Mouse (Mus musculus) CH12F3 (cell line): ENCODE measurements around the gene Gm38394.
"Not testable (repeated sequence)": the region's sequence is repeated elsewhere in the genome, so short reads cannot be mapped to it uniquely, and the experiment has no call there.

Source experiments
- in situ Hi-C: fragments of 300-500 bp; cut with MboI; formaldehyde crosslinking; loops from 2 replicates; pipeline ENCODE4 v1.14.3; 2020; ENCODE audit warnings: low sequenced_read_pairs

Gm38394 gene

GRCm38 (mm10) chr1:133661203-133661933 is at the start of gene Gm38394:
Gm38394 (minus strand) TSS chr1:133661318.
- in situ Hi-C loops: no loop called here

- in situ Hi-C loops: no loop called here
Observed at GRCm38 (mm10) chr1:133710895-133711294, 49.8 kb upstream of the Gm38394 start.

DNA sequence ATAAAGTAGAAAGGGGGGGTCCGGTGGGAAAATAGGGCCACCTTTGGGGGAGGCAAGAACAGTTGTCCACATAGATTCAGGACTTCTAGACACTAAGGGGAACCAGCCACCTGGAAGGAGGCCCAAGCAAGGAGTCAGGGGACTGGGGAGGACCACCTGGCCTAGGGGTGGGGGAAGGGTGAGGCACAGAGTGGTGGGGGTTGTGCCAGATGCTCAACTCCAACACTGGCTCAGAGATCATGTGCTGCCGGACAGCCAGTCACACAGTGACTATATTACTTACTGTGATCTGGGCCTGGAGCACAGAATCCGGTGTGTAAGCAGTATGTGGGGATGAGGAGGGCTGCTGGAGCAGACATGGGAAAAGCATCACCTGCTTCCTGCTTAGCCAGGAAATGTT is 48.2 kb upstream of the Gm38394 start:
- in situ Hi-C loops: no loop called here

- in situ Hi-C loops: not testable (repeated sequence)
Observed at GRCm38 (mm10) chr1:133701824-133702223, 40.7 kb upstream of the Gm38394 start.

GRCm38 (mm10) chr1:133697935-133698620 is 37.0 kb upstream of the Gm38394 start:
- in situ Hi-C loops: no loop called here

GRCm38 (mm10) chr1:133695901-133696300 is 34.8 kb upstream of the Gm38394 start:
- in situ Hi-C loops: no loop called here

DNA sequence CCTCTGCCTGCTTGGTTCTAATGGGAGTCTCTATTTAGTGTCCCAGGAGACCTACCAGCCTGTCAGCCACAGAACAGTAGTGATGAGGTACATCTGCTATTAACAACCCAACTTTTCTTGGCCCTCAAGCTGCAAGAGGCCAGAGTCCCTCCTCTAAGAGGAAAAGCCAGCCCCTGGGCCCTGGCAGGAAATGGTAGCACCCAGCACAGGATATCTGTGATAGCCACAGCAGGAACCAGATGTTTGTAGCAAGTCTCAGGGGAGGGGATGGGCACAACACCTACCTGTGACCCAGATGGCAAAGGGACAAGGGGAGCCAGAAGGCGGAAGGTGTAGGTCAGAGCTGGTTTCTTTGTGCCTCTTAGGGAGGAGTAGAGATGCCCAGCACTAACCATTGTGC is 33.8 kb upstream of the Gm38394 start:
- in situ Hi-C loops: no loop called here

DNA sequence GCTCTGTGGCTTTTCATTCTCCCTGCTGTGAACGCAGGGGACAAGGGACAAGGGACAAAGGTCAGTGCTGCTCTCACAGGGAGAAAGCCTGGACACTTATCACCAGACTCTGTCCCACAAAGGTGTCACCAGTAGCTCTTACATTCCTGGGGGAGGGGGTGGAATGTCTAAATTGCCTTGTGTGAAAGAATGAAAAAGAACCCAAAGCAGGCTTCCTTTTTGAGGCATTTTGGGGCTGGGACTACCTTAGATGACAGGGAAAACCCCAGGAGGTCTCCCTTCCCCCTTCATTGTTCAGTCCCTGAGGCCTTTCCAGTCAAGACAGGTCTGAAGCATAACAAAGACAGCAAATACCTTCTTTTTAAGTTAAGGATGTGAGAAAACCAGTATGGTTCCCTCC is 33.2 kb upstream of the Gm38394 start:
- in situ Hi-C loops: no loop called here

DNA sequence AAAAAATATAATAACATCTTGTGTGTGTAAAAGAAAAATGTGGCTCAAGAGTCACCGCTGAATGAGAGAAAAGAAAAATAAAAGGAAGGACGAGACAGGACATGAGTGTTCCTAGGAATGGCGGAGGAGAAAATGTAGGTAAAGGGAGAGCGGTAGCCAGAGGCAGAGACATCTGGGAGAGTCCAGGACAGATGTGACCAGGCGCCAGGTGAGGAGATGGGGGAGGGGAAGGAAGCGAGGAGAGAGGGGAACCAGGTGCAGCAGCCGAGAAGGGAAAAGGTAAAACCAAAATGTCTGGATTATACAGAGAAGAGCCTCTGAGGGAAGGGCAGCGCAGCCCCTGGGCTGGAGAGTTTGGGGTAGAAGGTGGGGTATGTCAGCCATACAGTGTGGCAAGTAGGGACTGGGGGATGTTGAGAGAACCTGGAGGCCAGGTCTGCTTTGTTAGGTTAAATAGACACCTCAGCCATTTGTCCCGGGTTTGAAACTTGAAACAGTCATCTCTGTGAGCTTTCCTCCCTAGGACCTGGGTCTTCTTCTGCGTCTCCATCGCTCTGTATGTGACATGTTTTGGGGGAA is 32.5 kb upstream of the Gm38394 start:
- in situ Hi-C loops: no loop called here

DNA sequence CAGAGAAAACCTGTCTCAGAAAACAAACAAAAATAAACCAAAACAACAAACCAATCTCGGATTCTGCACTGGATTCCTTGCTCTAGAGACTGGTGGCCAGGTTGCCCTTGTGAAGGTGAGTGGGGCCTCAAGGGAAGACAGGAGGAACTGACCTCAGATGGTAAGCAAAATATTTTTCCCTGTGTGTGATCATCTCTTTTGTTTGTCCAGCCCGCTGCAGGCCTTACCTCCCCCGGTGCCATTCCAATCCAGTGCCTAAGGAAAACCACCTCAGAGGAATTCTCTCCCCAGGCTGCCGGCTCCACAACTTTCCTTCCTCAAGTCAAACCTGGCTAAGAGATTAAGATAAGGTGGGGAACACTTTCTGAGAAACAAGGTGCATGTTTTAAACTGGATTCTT is 31.1 kb upstream of the Gm38394 start:
- in situ Hi-C loops: no loop called here

DNA sequence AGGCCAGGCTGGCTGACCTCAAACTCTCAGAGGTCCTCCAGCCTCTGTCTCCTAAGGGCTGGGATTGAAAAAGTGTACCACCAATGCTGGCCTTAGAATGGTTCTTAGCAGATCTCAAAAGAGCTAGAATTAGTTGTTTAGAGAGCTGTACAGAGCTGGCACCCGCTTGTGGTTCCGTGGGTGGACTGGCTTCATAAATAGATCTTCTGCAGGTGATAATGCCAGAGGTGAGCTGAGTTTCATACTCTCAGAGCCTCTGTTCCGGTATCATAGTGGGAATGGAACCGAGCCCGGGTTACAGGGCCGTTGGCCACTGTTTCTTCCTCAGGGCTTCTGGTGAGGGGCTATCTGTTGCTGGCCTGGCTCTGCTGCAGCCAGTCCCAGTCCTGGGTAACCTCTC is 29.9 kb upstream of the Gm38394 start:
- in situ Hi-C loops: no loop called here

DNA sequence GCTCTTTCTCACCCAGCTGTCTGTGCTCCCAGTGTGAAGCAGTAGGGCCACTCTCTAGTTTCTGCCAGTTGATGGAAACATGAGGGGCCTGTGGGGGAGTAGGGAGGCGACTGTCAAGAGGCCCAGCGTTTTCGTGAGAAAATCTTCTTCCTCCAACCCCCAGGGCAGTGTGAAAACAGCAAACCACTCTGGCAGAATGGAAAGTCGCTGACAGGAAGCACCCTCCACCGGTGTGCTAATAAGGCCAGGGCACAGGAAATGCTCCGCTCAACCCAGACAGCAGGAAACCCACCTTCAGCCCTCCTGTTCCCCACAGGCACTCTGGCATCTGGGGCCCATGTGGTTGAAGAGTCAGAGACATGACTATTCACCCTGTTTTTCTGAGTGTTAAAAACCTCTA is 28.8 kb upstream of the Gm38394 start, which contains the start of gene Lax1:
Gene Lax1 (minus strand): TSS at position 212 of the 400 bp plus-strand sequence.
- in situ Hi-C loops: no loop called here

- in situ Hi-C loops: no loop called here
Observed at GRCm38 (mm10) chr1:133688301-133688700, 27.2 kb upstream of the Gm38394 start.

DNA sequence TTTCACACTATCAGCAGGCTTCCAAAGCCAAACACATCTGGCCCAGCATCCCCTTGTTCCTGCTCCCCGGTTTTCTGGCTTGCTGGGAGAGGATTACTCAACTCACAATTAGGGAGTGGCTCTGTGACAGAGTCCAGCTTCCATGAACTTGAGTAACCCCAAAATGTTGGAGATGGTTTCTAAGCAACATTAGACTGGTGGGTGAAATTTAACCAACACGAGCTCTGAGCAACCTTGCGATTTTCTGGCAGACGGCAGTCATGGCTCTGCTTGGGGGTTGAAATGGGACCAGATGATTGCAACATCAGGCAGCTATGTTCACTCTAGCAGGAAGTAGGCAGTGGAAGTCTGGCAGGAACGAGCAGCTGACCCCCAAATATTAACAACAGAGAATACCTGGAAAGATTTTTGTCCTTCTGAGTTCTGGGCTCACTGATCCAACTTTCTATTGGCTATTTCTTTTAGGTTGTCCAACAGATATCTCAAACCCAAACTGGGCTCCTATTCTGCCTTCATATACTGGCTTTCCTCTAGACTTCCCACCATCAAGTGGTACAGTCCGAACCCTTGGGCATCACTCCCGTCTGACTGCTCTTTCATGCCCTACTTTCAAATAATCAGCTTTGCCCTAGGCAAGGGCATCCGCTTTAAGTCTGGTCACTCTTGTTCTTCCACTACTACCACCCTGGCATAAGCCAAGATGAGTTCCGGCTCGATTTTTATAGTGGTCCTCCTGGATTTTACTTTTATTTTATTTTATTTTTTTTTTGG is 24.8 kb upstream of the Gm38394 start:
- in situ Hi-C loops: no loop called here

GRCm38 (mm10) chr1:133671801-133672200 is 10.7 kb upstream of the Gm38394 start:
- in situ Hi-C loops: no loop called here

DNA sequence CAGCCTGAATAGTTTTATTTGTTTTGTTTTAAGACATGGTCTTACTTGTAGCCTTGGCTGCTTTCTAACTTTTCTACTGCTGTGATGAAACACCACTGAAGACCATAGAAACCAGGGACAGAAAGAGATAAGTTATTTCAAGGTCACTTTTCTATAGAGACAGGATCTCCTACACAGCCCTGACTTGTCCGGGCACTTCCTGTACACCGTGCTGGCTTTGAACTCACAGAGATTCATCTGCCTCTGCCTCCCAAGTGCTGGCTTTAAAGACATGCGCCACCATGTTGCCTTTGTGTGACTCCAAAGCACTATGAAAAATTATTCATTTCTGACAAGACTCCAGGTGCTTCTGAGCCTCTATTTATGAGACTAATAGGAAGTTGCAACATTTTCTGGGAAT is 10.1 kb upstream of the Gm38394 start:
- in situ Hi-C loops: no loop called here

DNA sequence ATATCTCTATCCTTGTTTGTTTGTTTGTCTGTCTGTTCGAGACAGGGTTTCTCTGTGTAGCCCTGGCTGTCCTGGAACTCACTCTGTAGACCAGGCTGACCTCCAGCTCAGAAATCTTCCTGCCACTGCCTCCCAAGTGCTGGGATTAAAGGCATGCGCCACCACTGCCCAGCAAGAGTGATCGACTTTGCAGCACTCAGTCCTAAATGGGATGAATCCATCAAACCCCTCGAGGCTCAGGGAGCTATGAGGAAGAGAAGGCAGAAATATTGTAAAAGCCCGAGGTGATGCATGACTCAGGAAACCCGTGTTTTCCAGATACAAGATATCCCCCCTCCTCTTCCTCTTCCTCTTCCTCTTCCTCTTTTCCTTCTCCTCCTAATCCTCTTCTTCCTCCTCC is 9.7 kb upstream of the Gm38394 start:
- in situ Hi-C loops: no loop called here

DNA sequence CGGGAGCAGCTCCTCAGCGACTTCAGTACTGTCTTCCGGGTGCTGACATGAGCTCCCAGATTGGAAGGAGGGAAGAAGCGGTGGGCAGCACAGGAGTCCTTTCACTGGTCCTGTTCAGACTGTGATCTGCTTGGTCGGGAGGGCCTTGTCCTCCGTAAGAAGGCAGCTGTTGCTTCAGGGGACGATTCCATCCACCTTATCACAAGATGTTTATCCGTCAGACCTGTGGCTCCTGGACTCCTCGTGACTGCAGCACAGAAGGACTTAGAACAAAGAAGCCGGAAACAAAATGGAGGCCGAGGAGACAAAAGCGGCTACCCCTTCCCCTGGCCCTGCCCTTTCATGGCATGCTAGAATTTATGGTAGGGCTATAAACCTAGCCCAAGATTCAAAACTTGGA is 9.1 kb upstream of the Gm38394 start:
- in situ Hi-C loops: no loop called here

DNA sequence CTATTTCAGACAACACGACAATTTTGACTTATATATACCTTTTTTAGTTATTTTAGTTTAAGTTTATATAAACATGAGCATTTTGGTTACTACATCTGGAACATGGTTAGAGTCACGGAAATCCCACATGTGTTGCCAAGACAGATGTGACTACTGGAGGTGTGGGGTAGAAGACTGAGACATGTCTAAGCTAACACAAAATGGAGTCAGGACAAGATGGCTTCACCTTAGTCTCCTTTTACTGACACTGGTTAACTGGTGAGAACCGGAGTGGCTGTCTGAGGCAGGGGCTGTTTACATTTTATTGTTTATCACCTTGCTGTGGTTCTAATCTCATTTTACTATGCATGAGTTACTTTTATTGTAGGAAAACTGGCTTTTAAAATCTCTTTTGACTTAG is 7.5 kb upstream of the Gm38394 start:
- in situ Hi-C loops: no loop called here

DNA sequence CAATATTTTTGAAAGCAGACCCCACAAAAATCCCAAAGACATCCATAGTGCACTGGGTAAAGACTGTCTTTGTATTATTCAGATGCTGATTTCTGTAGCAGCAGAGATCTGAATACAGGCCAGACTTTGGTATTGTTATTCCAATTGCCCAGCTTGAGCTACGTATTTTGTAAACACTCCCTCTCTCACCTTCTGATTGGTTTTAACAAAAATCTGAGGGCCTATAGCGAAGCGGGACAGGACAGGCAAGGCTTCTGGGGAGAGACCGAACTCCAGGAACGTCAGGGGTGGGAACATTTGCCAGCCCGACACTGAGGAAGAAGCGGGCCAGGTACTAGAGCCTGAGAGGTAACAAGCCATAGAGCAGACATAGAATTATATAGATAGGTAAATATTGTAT is 6.6 kb upstream of the Gm38394 start:
- in situ Hi-C loops: no loop called here

- in situ Hi-C loops: not testable (repeated sequence)
Observed at GRCm38 (mm10) chr1:133665713-133666112, 4.6 kb upstream of the Gm38394 start.
